Mouse (Mus musculus) intestine, embryonic 15.5 days (tissue): Measurements from ENCODE around the gene Acss3. TPM values are rescaled to one million over a fixed set of nuclear protein-coding genes. Genes with fewer than 3 reads are reported as not detected.

ENCODE experiments used
- ATAC-seq: fragments of 200-750 bp; cut with Nextera tagmentation; 2 replicates; pipeline ENCODE4 v1.8.0; 2017; ENCODE audit warnings: moderate TSS enrichment, moderate library complexity
- H3K27ac ChIP-seq: fragments of 300-500 bp; sonication (generic); 2 replicates; pipeline ENCODE4 v1.5.1; 2015; ENCODE audit warnings: mild to moderate bottlenecking, inconsistent platforms
- H3K27me3 ChIP-seq: fragments of 300-500 bp; sonication (generic); replicated peaks from 2 replicates; pipeline ENCODE4 v1.6.1; 2015; ENCODE audit warnings: inconsistent platforms
- H3K36me3 ChIP-seq: fragments of 300-500 bp; sonication (generic); 2 replicates; pipeline ENCODE4 v1.6.1; 2015; ENCODE audit warnings: inconsistent platforms
- H3K4me1 ChIP-seq: fragments of 300-500 bp; sonication (generic); replicated peaks from 2 replicates; pipeline ENCODE4 v1.6.1; 2015; ENCODE audit warnings: inconsistent platforms
- H3K4me2 ChIP-seq: fragments of 300-500 bp; sonication (generic); replicated peaks from 2 replicates; pipeline ENCODE4 v1.6.1; 2015; ENCODE audit warnings: mild to moderate bottlenecking, inconsistent platforms
- H3K4me3 ChIP-seq: fragments of 300-500 bp; sonication (generic); replicated peaks from 2 replicates; pipeline ENCODE4 v1.5.1; 2015; ENCODE audit warnings: inconsistent platforms
- H3K9ac ChIP-seq: fragments of 300-500 bp; sonication (generic); 2 replicates; pipeline ENCODE4 v1.6.1; 2015; ENCODE audit warnings: inconsistent platforms
- H3K9me3 ChIP-seq: fragments of 300-500 bp; sonication (generic); 2 replicates; pipeline ENCODE4 v1.6.1; 2016; ENCODE audit warnings: inconsistent platforms
- WGBS: fragments of 180-500 bp; shearing (Covaris S2); methylation state at CpG from one replicate; pipeline ENCODE4 v1.1.7; 2015; 5-methylcytosine and 5-hydroxymethylcytosine counted together
- polyA plus RNA-seq: library from polyadenylated mRNA; unstranded; fragments of >200 nt; fragmentation: Nextera tagmentation; extraction: Ambion mirVana; gene quantifications from 2 replicates; pipeline ENCODE4 v1.2.1, GENCODE M21; 2015

The Acss3 gene
- polyA plus RNA-seq, 1 experiment from 2014 or later = 1.6 TPM

DNA sequence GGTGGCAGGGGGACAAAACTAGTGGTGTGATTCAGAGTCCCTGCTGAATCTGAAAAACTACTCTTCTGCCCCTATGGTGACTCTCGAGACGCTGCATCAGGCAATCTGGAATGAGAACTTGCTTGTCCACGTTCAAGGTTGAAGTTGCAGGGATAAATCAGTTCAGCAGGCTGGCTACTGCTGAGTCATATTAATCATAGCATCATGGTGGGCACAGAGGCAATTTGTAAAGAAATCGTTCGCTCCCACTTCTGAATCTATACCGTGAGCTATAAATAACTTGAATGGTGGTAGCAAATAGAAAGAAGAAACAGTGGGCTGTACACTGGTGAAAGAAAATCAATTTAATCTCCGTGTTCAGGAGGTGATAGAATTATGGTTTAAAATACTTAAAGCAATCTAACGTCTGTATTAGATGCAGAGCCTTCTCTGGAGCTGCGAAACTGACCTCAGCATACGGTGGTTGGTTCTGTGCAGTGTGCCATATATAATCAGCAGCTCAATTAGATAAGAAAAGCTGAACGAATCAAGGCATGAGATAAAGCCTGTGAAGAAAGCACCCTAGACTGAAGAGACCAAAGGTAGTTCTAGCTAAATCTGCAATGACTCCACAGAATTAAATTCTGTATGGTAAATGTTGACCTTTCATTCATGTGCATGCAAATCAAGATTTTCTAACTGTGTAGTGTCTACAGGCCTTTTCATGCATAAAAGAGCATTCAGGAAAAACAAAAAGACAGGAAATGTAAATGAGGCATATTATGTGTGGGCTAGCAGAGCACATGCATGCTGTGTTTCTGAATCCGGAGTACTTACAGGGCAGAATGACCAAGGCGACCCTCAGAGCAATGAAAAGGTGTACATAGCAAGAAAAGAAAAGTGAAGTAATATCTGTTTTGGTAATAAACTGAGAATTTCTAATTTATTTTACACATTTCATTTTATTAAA lies 148.0 kb downstream of the Acss3 start:
- H3K36me3 ChIP-seq = no peaks in the 10 kb centered on the region
- H3K4me2 ChIP-seq = no peak overlapping the region
- no peaks in the 10 kb centered on the region for H3K9me3 ChIP-seq
- no peaks in the 10 kb centered on the region for H3K27me3 ChIP-seq
- H3K9ac ChIP-seq = no peak overlapping the region
- no peaks in the 10 kb centered on the region for H3K4me1 ChIP-seq
- H3K4me3 ChIP-seq = no peak overlapping the region
- WGBS = 70% methylated on average over 13 of the region's 13 CpGs
- H3K27ac ChIP-seq = no peak overlapping the region
- no peak for ATAC-seq

DNA sequence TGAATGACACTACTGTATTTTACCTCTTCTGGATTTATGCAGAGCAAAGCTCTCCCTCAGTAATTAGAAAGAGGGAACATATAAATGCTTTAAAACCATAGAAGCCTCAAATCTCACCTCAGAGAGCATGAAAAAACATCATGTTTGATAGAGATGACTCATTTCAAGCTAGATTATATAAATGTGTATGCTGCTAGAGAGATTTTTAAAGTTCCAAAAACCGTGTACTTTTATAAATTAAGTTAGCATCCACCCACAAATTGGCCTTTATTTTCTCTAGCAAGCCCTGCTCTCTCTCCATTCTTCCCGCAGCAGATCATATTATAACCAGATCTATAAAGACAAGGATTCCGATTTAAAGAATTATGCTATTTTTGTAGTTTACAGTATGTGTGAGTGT lies 164.4 kb downstream of the Acss3 start:
- ATAC-seq = no peak
- H3K9ac ChIP-seq = no peak overlapping the region
- no peaks in the 10 kb centered on the region for H3K9me3 ChIP-seq
- no peak overlapping the region for H3K4me2 ChIP-seq
- H3K4me3 ChIP-seq = no peak overlapping the region
- no peaks in the 10 kb centered on the region for H3K27me3 ChIP-seq
- 81% methylated on average over 3 of the region's 3 CpGs for WGBS
- H3K27ac ChIP-seq = no peak overlapping the region
- H3K36me3 ChIP-seq = no peaks in the 10 kb centered on the region
- H3K4me1 ChIP-seq = no peaks in the 10 kb centered on the region

DNA sequence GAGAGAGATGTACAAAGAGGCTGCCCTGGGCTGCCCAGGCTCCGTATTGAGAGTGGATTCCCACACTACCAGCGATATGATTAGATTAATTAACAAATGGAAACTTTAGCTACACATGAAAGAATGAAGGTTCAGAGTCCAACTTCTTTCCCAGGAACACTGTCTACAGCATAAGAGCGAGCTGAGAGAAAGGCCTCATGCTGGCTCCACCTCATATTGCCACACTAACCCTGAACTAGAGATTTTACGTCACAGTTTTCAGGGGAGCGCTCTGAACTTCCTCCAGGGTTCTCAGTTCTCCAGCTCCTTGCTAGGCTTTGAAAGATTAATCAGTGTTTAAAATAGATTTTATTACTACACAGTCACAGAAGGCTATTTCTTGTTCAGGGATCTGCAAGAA lies 182.1 kb downstream of the Acss3 start:
- peak; percentile 74 for ATAC-seq
- H3K9me3 ChIP-seq = no peaks in the 10 kb centered on the region
- no peaks in the 10 kb centered on the region for H3K4me1 ChIP-seq
- no peak overlapping the region for H3K27ac ChIP-seq
- WGBS = 56% methylated on average over 5 of the region's 5 CpGs
- no peak overlapping the region for H3K4me2 ChIP-seq
- no peaks in the 10 kb centered on the region for H3K27me3 ChIP-seq
- no peak overlapping the region for H3K9ac ChIP-seq
- no peak overlapping the region for H3K4me3 ChIP-seq
- H3K36me3 ChIP-seq = no peaks in the 10 kb centered on the region

DNA sequence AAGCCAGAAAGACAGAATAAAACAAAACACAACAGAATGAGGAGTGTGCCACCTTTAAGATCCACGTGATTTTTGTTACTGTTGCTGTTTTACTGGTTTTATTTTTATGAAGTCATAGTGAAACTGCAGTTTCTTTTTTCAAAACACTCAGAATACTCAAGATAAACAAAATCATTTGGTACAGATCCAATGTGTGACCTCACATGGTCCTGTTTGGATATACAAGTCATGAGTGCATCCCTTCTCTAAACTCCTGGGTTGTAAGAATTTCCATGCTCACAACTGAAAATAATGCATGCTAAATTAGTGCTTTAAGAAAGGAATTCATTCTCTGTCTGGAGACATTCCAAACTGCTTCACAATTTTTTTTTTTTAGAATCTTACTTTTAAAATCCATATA lies 184.0 kb downstream of the Acss3 start:
- H3K9me3 ChIP-seq = no peaks in the 10 kb centered on the region
- no peak overlapping the region for H3K4me2 ChIP-seq
- no peak for ATAC-seq

DNA sequence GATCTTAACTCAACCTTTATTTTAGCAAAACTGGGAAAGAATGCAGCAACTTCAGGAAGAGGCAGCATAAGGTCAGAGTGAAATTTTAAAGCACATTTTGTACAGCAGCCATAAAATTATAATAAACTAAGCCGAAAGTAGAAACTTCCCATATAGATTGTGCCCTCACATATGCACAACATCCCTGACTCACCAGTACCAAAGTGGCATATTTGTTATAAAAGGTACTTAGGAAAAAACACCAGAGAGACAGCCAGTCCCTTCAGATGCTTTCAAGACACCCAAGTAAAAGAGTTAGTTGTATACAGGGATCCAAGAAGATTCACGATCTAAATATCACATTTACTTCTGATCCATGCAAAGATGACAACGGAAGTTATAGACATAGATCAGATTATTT lies 184.6 kb downstream of the Acss3 start:
- no peak overlapping the region for H3K27ac ChIP-seq
- H3K9me3 ChIP-seq = no peaks in the 10 kb centered on the region
- no peaks in the 10 kb centered on the region for H3K36me3 ChIP-seq
- no peak for ATAC-seq
- H3K4me3 ChIP-seq = no peak overlapping the region
- H3K4me1 ChIP-seq = no peaks in the 10 kb centered on the region
- no peak overlapping the region for H3K9ac ChIP-seq
- WGBS = 81% methylated on average over 3 of the region's 3 CpGs
- no peak overlapping the region for H3K4me2 ChIP-seq
- no peaks in the 10 kb centered on the region for H3K27me3 ChIP-seq

More for the DNA sequence above, 184.0 kb downstream of the Acss3 start:
- Histone ChIP-seq H3K4me3 (no peak overlapping the region), H3K27me3 (no peaks in the 10 kb centered on the region), H3K9ac (no peak overlapping the region), H3K4me1 (no peaks in the 10 kb centered on the region), H3K36me3 (no peaks in the 10 kb centered on the region), H3K27ac (no peak overlapping the region)
- WGBS = 34% methylated on average over 1 of the region's 1 CpGs

DNA sequence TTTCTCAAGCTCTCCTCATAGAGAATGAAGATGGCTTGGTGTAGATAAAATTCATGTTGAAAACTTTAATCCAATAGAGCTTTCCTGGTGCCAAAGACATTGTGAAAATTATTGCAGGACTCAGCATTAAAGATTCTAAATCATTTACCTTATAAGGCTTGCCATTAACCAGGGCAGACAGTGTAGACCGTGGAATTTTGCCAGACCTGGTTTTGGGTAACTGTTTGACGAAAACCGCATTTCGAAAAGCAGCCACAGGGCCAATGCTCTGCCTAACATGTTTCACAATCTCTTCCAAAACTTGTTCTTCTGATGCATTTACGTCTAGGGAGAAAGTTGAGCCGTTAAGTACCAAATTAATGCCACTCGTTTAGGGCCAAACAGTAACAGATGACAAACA lies 186.5 kb downstream of the Acss3 start:
- no peaks in the 10 kb centered on the region for H3K4me1 ChIP-seq
- no peak overlapping the region for H3K4me2 ChIP-seq
- no peak overlapping the region for H3K27ac ChIP-seq
- WGBS = 77% methylated on average over 7 of the region's 7 CpGs
- no peak overlapping the region for H3K4me3 ChIP-seq
- no peaks in the 10 kb centered on the region for H3K9me3 ChIP-seq
- no peaks in the 10 kb centered on the region for H3K36me3 ChIP-seq
- ATAC-seq = no peak
- no peaks in the 10 kb centered on the region for H3K27me3 ChIP-seq
- no peak overlapping the region for H3K9ac ChIP-seq

DNA sequence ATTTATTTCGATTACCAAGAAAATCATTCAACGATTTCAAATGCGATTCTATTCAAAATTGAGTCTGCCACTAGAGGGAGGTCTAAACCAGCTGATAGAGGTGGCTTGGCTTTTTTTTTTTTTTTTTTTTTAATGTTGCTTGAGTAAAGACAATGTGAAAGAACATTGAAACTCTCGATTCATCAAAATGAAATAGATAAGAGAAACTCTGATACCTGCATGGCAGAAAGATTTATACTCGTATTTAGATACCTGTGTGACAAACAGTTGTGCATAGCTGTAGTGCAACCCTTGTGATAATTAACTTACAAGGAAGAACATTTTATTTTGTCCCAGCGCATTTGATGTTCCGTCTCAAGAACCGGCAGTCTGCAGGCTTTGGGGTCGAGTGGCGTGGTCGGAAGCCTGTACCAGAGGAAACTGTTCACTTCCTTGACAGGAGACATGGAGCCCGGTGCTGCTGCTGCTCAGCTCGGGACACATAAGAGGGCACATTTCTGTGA lies 190.8 kb downstream of the Acss3 start:
- Histone ChIP-seq H3K4me3 (0 out of 2 replicates have a peak overlapping the region, but pooled peaks have one; percentile 12), H3K9me3 (no peaks in the 10 kb centered on the region), H3K27ac (no peak overlapping the region), H3K36me3 (no peaks in the 10 kb centered on the region), H3K4me2 (peak overlapping the region; percentile 57), H3K4me1 (no peaks in the 10 kb centered on the region), H3K27me3 (no peaks in the 10 kb centered on the region), H3K9ac (no peak overlapping the region)
- peak; percentile 43; the same call in 1 of the 2 replicates for ATAC-seq
- 28% methylated on average over 13 of the region's 13 CpGs for WGBS

DNA sequence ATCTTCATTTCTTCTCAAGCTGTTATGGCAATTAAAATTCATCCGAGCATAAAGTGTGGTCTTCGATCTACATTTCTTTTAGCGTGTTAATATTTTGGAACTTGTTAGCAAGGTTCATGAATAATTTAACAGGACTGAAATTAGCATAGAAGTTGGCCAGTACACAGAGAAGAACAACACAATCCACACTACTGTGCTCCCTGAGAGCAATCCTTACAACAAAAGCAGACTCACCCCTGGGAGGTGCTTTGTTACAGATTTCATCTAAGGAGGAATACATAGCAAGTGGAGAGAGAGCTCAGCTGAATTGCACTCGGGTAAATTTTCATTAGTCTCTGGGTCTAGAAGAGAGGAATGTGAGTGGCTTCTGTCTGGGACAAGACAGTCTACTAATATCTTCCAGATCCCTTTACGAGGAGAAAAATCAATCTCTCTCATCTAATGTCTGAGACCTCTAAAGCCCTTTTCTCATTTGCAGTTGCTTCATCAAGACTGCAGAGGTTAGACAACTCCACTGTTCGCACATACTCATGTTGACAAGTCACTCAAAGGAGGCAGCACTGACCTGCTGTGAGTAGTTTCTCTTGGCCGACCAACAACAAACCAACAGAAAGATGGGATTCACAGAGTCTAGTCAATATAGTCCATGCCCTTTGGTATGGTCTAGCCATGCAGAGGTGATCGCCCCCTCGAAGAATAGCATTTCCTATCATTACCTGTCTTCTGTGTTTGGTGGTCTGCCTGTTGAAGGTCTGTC lies 194.7 kb downstream of the Acss3 start:
- no peaks in the 10 kb centered on the region for H3K9me3 ChIP-seq
- no peaks in the 10 kb centered on the region for H3K27me3 ChIP-seq
- H3K4me2 ChIP-seq = no peak overlapping the region
- WGBS = 78% methylated on average over 9 of the region's 9 CpGs
- H3K4me3 ChIP-seq = no peak overlapping the region
- no peaks in the 10 kb centered on the region for H3K4me1 ChIP-seq
- no peak overlapping the region for H3K9ac ChIP-seq
- no peak for ATAC-seq
- H3K36me3 ChIP-seq = no peaks in the 10 kb centered on the region
- no peak overlapping the region for H3K27ac ChIP-seq

DNA sequence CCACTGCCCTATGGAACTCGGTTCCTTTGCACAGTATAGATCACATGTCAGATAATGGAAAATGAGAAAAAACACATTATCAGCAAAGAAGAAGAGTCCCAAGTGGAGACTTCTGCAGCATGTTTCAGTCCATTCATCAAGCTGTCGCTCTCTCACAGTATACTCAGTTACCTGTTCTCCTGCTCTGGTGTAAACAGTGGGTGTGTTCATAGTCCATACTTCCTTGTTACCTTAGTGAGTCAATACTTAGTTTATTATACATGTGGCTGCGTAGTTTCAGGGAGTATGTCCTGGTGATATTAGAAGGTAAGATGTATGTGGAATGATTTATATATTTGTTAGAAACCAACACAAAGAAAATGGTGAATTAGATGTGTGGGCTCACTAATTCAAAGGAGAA lies 198.7 kb downstream of the Acss3 start:
- no peak for ATAC-seq
- 75% methylated on average over 3 of the region's 3 CpGs for WGBS
- no peak overlapping the region for H3K4me2 ChIP-seq

DNA sequence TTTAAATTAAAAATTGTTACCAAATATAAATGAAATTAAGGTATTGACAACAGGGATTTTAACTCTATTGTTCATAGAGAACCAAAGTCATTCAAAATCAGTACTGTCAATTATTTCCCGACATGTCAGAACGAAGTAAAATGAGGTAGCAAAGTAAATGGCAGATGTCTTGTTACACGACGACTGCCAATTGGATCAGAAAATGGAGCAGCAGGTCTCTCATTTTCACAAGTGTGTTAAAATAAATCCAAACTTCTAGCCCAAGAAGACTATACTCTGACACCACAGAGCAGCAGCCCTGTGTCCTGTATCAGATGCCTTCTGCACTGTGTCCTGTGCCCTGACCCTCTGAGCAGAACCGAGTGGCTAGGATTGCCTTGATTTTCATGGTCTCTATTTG lies 199.1 kb downstream of the Acss3 start:
- 89% methylated on average over 5 of the region's 5 CpGs for whole genome bisulfite sequencing

More for the DNA sequence above, 198.7 kb downstream of the Acss3 start:
- Histone ChIP-seq H3K4me1 (no peaks in the 10 kb centered on the region), H3K4me3 (no peak overlapping the region), H3K9me3 (no peaks in the 10 kb centered on the region), H3K9ac (no peak overlapping the region), H3K27ac (no peak overlapping the region), H3K27me3 (no peaks in the 10 kb centered on the region), H3K36me3 (no peaks in the 10 kb centered on the region)

DNA sequence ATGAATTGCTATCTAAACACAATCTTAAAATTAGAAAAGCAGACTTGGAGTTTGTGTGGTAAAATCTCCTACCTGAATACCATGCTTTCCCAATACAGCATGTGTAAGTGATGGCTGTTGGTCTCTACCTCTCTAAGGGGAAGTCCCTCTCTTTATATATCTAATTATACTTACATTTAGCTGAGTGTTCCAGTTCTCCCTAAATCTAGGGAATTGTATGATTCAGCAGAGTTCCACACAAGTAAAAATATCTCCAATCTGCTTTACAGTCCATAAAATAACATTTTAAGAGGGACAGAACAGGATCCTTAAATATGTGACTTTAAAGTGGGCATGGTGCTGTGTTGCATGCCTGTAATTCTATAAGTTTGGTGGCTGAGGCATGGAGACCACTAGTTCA lies 208.6 kb downstream of the Acss3 start:
- H3K27me3 ChIP-seq = no peaks in the 10 kb centered on the region
- no peak overlapping the region for H3K27ac ChIP-seq
- no peak overlapping the region for H3K9ac ChIP-seq
- no peaks in the 10 kb centered on the region for H3K36me3 ChIP-seq
- H3K9me3 ChIP-seq = no peaks in the 10 kb centered on the region
- ATAC-seq = no peak
- H3K4me1 ChIP-seq = no peaks in the 10 kb centered on the region
- H3K4me3 ChIP-seq = no peak overlapping the region
- no peak overlapping the region for H3K4me2 ChIP-seq

More for the DNA sequence above, 199.1 kb downstream of the Acss3 start:
- H3K4me2 ChIP-seq = no peak overlapping the region
- H3K27ac ChIP-seq = no peak overlapping the region
- no peak for ATAC-seq
- no peaks in the 10 kb centered on the region for H3K27me3 ChIP-seq
- H3K36me3 ChIP-seq = no peaks in the 10 kb centered on the region
- H3K4me1 ChIP-seq = no peaks in the 10 kb centered on the region
- H3K9ac ChIP-seq = no peak overlapping the region
- H3K9me3 ChIP-seq = no peaks in the 10 kb centered on the region
- no peak overlapping the region for H3K4me3 ChIP-seq

DNA sequence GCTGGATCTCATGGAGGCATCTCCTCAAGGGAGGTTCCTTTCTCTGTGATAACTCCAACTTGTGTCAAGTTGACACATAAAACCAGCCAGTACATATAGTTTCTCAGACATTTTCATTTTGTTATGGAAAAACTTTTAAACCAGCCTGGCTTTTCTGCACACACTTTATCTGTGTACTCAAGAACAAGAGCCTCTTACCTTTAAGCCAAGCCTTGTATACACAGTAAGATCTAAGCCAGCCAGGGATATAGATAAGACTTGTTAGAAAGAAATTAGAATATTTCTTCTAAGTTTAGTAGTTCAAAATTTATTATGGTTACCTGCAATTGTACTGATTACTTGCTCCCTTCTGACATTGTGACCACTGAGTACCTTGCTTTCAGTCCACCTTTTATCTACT lies 209.2 kb downstream of the Acss3 start:
- no peak for ATAC-seq
- no peaks in the 10 kb centered on the region for H3K9me3 ChIP-seq
- no peak overlapping the region for H3K27ac ChIP-seq
- H3K4me1 ChIP-seq = no peaks in the 10 kb centered on the region
- H3K4me3 ChIP-seq = no peak overlapping the region
- no peaks in the 10 kb centered on the region for H3K27me3 ChIP-seq
- H3K4me2 ChIP-seq = no peak overlapping the region
- H3K36me3 ChIP-seq = no peaks in the 10 kb centered on the region
- H3K9ac ChIP-seq = no peak overlapping the region
